Mouse (Mus musculus) frontal cortex, postnatal 36 days (tissue): ENCODE measurements around the gene Btbd16.

Source experiments
- DNase-seq, 2 experiments: peaks; one replicate each; pipeline ENCODE4 v3.0.0; 2022; ENCODE audit warnings: low spot score in 2 of 2

Btbd16 gene

DNA sequence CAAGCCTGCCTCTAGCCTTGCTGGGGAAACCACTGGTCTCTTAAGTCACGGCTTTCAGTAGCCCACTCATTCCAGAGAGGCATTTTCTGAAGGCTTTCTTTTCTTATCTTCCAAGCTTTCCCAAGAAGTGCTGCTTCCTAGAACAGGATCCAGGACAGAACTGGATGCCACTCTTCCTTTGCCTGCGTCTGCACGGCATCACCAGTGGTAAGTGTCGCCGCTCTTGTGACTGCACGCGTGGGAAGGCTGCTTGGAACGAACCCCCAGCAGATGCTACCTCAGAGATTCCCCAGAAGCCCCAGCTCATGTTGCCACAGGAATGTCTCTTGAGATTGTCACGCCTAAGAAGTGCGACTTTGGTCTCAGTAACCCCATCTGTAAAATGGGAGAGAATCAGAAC lies 41.7 kb downstream of the Btbd16 start:
- peak; percentile 51 to 67 for DNase-seq

DNA sequence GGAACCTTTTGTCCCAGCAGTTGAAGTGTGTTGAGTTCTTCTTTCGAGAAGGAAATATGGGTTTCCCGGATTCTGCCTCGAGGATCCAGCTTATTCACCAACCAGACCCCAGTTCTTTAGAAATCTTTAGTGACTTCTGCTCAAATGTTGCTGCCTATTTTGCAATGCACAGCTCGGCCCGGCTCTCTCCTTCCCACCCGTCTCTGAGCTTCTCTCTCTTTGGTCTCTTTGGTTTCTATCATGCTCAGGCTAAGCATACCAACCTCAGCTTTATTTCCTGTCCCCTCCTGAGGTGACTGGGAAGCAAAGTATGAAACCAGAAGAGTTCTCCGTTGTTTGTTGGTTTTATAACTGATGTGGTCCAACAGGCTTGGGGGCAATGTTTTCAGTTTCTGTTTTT lies 42.4 kb downstream of the Btbd16 start:
- no peak for DNase-seq

DNA sequence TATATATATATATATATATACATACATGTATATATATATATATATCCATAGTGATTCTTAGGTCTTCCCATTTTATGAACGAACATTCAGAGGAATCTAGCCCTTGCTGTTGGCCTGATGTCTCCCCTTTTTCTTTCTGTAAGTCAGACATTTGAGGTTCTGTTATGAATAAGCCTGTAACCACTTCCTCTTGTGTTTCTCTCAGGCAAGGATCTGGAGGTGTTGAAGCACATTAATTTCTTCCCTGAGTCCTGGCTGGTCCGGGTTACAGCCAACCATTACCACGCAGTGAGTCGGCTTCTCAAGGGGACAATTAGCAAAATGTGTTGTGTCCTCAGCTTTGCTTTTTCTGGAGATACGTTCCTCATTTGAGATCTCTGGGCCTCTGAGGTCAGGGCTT lies 44.9 kb downstream of the Btbd16 start:
- no peak for DNase-seq

DNA sequence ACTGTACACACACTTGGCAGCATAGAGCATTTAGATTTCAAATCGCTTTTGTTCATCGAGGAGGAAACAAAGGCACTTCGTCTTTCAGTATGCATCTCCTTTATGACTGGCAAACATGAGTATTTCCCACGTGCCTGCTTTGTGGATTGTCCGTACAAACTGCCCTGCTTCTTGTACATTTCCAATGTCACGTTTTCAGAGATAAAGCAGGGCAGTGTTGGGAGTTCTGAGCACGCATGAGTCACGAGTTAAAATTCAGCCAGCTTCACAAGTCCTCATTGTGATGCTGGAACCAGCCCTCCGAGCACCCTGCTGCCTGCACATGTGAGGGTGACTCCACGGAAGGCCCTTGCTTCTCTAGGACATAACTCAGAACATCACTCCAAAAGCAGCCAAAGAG lies 45.8 kb downstream of the Btbd16 start:
- peak in 1 of 2 experiments; percentile 36 for DNase-seq

DNA sequence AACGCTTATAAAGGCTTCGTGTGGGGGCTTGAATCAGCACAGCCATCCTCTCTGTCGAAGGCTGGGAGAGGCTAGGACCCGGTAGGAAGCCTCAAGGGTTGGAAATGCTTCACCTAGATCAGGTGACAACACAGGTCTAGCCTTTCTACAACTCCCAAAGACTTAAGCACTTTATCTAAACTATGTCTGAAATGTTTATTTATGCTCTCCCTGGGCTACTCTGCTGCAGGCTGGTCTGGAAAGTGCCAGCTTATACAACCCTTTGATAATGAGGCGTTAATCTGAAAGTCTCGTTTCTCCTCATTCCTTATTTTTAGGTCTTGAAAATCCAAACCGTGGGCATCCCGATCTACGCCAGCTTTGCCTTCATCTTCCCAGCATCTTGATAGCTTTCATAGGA lies 50.1 kb downstream of the Btbd16 start:
- DNase-seq: no peak

DNA sequence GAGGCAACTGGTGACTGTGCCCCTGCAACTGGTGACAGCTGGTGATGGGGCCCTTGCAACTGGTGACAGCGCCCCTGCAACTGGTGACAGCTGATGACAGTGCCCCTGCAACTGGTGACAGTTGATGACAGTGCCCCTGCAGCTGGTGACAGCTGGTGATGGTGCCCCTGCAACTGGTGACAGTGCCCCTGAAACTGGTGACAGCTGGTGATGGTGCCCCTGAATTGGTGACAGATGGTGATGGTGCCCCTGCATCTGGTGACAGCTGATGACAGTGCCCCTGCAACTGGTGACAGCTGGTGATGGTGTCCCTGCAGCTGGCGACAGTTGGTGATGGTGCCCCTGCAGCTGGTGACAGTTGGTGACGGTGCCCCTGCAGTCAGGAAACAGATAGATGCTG lies 52.5 kb downstream of the Btbd16 start:
- DNase-seq: no peak

DNA sequence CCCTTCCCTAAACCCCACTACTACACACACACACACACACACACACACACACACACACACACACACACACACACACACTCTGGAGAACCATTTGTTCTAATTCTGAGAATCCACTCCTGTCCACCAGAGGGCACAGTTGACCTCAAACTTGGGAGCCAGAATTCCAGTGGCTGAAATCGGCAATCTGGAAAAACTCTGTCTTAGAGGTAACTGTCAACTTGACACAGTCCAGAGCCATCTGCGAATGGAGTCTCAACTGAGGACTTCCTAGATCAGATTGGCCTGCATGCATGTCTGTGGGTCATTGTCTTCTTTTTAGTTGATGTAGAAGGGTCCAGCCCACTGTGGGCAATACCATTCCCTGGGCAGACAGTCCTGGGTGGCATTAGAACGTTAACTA lies 53.6 kb downstream of the Btbd16 start:
- DNase-seq: peak in 1 of 2 experiments; percentile 70

DNA sequence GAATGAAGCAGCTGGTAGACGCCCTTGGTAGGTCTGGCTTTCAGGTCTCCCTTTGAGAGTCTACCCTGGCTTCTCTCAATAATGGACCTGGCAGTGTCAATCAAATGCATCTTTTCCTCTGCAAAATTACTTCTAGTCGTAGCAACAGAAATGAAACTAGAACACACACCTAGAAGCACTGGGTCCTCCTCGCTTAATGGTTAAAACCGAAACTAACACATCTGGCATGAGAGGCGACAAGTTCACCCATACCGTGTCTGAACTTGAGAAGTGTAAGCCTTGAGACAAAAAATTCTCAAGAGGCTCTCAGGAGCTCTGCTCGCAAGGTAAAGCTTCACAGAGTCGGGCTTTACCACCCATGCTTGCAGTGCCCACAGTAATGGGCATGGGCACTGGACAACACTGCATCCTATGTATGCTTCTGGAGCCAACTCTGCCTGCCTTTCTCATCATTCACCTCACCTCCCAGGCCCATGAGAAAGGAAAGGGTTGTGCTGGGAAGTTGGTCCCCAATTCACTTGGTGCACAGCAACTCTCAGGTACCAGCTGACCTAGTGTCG lies 54.1 kb downstream of the Btbd16 start:
- no peak for DNase-seq

DNA sequence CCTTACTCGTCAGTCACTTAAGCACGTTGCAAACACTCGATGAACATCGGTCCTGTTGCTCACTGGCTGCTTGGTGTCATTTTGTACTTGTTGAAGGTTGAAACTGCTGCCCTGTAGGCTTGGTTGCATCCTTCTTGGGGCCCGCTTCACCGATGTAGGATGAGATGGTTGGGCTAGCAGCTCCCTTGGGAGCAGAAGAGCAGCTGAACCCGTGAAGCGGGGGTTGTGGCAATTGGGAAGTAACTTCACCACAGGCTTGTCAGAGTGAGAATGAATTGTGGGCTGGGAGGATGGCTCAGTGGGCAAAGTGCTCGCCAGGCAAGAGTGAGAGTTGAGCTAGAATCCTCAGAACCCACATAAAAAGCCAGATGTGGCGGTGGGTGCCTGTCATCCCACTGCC lies 54.6 kb downstream of the Btbd16 start:
- DNase-seq: no peak

DNA sequence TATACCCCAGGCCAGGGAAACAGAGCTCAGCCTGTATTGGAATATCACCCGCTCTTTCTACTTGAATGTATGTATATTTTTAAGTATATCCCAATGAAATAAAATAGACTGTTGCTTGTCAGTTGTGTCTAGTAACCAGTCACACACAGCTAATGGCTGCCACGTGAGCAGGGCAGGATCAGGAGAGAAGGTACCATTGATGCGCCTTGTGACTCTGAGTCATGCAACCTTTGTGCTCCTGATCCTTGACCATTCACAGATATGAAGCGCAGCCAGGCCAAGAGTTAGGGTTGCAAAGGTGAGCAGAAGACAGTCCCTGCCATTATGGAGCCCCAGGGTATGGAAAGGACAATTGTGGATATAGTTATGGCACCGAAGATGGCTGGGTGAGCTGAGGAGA lies 57.7 kb downstream of the Btbd16 start:
- DNase-seq: no peak

DNA sequence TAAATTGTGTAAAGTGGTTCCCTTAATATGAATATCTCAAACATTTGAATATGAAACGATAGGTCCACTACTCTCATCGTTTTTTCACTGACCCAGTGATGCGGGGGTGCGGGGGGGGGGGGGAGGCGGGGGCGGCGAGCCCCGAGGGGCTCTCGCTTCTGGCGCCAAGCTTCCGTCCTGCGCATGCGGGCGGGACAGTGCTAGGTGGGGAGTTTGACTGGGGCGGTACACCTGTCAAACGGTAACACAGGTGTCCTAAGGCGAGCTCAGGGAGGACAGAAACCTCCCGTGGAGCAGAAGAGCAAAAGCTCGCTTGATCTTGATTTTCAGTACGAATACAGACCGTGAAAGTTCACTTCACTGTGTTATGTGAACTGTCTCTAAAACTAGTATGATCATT lies 60.4 kb downstream of the Btbd16 start:
- DNase-seq: no peak

DNA sequence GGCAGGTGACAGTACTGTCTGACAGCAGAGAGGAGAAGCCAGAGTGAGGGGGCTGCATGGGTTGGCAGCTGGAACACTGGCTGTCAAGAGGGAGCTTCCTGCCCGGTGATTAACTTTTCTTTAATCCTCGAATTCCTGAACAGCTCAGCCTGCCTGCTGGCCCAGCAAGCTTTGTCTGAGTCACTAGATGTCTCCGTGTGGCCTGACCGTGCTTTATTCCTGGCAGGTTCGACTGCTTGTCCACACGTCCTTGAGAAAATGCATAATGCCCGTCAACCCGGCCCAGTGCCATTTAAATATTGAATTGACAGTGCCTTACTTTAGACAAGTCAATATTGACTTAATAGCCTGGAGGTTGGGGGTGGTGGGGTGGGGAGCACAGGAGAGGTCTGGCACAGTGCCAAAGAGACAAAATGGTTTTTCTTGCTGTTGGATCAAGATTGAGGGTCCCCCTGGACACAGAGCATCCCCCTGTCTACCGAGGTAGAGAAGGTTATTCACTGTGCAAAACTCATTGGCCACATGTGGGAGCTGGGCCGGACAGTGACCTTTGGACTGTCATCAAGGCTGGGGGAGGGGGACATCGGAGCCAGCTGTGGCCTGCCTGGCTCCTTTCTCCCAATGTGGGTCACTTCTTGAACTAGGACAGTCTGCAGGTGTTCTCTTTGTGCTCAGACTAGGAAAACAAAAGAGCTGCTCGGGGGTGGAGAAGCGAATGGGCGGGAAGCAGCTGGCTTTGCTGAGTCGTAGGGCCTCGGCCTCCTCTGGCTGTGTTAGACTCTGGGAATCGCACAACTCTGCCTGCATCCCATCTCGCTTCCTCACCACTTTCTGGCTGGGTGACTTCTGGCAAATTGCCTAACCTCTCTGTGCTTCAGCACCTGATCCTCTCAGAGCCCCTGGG lies 61.3 kb downstream of the Btbd16 start:
- DNase-seq: no peak

DNA sequence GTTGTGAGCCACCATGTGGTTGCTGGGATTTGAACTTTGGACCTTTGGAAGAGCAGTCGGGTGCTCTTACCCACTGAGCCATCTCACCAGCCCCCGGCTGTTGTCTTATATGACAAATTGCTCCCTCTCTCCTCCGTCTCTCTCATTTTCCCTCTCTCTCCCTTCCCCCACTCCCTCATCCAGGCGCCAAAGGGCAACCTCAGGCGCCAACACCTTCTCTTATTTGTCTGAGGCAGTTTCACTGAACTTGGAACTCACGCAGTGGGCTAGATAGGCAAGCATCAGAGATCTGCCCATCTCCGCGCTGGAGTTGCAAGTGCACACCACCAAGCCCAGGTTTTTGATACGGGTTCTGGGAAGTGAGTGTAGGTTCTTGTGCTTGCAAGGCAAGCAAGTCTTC lies 62.2 kb downstream of the Btbd16 start:
- DNase-seq: no peak

DNA sequence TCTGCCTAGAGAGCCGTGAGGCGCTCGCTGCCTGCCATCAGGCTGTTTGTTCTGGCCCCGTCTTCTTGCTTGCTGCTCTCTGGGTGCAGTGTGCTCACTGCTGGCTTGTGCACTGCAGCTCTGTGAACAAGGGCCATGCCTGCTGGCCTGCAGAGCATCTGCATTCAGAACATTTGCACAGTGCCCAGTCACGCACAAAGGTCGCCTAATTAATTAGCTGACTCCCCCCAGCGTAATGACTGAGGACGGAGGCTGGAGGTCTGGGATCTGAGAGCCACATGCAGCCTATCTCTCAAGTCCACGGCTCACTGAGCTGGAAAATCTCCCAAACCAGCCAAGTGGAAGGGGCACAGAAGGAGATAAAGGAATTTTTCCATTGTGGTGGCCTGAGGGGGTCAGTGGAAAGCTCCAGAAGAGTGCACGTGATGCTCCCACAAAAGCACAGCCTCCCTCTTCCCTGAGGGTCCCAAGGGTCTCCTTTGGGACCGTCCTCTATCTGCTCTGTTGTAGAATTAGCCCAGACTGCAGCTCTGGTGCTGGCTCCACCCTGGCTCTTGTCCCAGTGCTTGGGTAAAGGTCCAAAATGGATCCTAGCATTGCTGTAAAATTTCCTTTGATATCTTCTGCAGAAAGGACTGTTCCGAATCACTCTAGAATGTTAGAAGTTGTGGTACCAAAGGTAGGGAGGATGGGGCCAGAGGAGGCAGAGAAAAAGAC lies 64.2 kb downstream of the Btbd16 start:
- no peak for DNase-seq

DNA sequence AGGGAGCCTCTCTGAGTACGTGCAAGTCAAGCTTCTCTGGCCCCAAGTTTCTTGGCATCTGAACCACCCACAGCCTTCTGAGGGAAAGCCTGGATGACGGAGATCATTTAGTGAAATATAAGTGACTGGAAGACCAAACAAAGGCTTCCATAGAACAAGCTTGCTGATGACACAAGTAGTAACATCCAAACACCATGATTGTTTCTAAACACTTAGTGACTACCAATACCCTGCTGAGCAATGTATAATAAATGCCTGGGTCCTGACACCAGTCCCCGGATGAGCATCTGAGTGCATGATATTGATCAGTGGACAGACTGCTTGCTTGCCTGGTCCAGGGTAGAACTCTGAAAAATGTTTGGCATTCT lies 64.8 kb downstream of the Btbd16 start:
- no peak for DNase-seq

DNA sequence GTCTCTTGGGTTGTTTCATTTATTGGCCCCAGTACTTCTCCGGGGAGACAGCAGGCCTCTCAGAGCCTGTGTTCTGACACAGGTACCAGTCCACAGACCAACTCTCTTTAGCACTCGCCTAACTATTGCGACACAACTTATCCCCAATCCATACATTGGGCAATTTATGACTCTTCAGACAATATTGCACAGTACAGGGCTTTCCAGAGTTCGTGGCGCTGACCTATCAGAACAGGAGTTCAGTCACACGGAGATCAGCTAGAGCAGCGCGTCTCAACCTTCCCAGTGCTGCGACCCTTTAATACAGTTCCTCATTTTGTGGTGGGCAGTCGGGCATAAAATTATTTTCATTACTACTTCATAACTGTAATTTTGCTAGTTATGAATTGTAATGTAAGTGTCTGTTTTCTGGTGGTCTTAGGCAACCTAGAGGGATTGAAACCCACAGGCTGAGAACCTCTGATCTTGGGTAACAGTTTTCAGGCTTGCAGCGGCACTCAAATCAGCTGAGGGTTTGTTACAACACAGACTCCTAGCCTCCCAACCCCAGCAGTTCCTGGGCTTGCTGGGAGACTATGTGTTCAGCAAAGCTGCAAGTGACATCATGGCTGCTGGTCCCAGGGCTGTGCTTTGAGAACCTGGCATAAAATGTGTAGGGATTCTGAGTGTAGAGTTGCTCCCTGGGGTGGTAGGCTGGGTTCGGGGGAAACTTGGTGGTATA lies 65.7 kb downstream of the Btbd16 start:
- DNase-seq: no peak

DNA sequence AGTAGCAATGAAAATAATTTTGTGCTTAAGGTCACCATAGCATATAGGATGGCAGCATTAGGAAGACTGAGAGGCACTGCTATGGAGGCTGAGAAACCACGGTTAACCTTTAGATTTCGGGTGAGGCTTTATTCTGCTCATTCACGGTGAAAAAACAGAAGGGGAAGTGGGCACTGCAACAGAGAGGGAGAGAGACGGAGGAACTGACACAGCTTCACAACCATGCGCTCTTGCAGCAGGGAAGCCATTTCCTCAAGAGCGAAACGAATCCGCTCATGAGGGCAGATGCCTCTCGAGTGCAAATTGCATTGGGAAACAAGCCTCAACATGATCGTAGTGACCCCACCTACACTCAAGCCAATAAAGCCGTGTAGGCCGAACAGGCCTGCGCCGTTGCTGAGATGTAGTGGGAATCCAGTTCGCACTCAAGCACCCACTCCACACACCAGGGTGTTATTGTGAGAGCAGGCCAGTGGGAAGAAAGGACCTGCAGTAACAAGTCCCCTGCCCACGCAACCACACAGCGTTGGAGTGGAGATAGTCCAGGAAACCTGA lies 73.4 kb downstream of the Btbd16 start:
- DNase-seq: no peak

DNA sequence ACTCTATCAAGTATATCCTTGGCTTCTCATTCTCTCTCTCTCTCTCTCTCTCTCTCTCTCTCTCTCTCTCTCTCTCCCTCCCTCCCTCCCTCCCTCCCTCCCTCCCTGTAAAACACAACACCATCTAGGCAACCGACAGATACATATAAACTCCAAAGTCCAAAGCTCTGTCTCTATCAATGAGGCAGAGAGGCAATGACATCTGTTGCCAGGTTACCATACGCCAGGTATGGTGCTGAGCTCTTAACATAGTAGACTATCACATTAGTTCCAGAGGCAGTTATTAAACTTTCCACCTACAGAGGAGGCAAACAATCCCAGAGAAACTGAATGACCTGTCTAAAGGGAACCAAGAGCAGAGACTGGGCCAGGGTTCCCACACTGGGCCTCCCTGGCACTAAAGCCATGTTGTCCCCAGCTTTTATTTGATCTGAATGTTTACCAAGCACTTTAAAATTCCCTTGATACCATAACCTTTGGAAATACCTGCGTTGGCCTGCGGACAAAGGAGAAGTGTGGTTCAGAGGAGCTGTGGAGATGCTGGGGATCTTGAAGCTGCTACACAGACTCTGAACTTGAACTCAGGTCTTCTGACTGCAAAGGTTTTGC lies 80.9 kb downstream of the Btbd16 start:
- no peak for DNase-seq

DNA sequence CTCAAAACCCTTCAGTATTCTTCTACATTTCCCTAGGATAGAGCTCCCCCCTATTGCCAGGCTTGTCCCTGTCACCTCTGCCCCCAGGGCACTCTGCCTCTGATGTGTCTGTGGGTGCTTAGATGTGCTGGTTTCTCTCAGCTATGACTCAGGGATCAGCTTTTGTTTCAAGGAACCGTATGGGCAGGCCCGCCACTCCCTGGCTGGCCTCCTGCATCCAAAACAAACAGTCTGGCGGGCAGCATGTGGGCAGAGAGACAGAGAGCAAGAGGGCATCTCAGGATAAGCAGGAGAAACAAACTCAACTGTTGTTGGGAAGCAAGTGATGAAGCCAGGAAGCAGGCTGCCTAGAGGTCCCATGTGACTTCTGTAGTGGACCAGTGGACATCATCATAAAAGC lies 81.8 kb downstream of the Btbd16 start:
- no peak for DNase-seq

DNA sequence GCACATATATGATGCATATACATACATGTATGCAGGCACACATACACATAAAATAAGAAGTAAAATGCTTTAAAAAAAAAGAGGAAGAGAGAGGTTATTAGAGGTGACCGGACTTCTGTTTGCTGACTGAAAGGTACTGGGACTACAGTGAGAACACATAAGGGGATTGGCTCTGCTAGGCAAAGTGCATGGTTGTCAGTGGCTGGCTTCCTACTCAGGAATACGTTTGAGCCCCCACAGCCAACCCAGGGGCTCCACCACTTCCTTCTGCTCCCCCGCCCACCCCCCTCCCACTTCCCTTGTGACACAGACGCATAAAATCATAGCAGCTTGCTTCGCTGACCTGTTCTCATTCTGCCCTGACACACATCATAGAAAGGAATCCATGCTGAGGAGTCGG lies 84.1 kb downstream of the Btbd16 start:
- no peak for DNase-seq

DNA sequence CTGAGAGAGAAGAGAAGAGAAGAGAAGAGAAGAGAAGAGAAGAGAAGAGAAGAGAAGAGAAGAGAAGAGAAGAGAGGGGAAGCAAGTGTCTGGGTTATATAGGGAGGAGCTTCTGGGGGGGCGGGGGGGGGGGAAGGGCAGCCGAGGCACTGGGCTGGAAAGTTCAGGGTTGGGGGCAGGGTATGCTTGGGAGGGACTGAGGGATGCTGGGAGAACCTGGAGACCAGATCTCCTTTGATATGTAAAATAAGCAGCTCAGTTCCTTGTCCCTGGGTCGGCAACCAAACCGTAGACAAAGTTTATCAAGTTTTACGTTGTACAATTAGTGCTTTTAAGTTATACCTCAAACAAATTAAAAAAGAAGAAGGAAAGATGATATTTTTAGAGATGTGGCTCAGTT lies 86.1 kb downstream of the Btbd16 start:
- DNase-seq: no peak

DNA sequence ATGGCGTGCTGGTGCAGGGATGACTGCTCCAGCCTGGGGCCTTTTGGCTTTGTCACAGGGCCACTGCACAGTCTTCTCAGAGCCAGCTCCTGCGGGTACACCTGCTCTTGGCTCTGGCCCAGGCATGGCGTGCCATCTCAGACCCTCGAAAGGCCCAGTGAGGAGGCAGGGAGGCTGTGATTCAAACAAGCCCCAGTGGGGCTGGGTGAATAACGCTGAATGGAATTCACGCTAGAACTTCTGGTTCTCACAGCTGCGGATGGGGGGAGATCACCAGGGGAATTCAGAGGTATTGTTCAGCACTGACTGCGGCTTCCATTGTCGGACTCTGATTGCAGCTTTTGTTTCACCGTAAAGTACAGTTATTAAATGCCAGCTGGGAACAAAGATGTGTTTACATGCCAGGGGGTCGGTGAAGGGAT lies 86.9 kb downstream of the Btbd16 start:
- DNase-seq: no peak
